Mouse (Mus musculus) T-cell, adult 2 months (primary cell): ENCODE results near the gene Appl1.
"Not testable (repeated sequence)": the region's sequence is repeated elsewhere in the genome, so short reads cannot be mapped to it uniquely, and the experiment has no call there.

Experiments
- DNase-seq: peaks from one replicate; pipeline ENCODE4 v3.0.0; 2022; ENCODE audit warnings: low spot score

Gene Appl1

DNA sequence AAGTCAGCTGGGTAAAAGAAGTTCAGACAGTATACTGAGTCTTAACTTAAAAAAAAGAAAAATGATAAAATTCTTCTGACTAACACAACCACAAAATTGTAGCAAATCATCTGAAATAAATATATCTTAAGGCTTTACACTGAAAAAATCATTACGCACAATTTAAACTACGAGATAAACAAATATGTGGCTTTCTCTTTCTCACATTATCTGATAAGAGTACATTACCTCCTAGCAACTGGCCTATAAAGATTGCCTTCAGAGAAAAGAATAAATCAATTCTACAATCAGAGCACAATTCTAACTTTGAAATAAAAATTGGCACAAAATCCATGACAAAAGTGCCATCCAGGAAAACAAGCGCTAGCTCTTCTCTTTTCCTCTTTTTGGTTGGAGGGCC, 1.9 kb downstream of the Appl1 start:
- no peak for DNase-seq

DNA sequence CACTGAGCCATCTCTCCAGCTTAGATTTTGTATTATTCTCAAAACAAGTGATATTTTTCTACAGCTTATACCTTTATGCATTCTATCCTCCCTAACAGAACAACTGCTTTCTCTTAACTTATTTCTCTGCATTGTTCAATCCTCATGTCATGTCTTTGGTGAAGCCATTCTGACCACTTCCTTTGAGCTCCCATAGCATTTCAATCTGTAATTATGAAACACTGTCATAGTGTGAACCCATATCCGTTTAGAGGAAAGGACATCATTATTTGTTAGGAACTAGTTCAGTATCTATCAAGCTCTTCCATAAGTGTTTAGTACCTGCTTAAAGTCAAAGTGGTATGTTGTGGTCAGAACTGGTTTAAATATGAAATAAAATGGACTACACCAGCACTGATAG, 10.5 kb downstream of the Appl1 start:
- DNase-seq: no peak

GRCm38 (mm10) chr14:26956139-26956538, 14.9 kb downstream of the Appl1 start:
- not testable (repeated sequence) for DNase-seq

DNA sequence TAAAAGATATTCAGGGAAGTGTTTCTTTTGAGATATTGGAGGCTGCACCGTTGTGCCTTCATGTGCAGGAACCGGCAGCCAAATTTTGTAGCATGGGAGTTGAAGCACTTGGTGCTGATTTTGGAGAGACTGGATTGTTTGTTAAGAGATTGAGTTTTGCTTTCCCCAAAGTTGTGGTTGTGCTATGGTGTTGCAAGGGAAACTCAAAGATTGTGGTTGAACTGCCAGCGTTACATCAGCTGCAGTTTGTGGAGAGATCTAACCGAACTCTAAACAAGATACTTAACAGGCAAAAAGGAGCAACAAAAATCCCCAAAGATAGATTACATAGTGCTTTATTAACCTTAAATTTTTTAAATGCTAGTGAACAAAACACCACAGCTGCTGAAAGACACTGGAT, 35.5 kb downstream of the Appl1 start:
- no peak for DNase-seq

- no peak for DNase-seq
Measured at GRCm38 (mm10) chr14:26934891-26935290, 36.1 kb downstream of the Appl1 start.

DNA sequence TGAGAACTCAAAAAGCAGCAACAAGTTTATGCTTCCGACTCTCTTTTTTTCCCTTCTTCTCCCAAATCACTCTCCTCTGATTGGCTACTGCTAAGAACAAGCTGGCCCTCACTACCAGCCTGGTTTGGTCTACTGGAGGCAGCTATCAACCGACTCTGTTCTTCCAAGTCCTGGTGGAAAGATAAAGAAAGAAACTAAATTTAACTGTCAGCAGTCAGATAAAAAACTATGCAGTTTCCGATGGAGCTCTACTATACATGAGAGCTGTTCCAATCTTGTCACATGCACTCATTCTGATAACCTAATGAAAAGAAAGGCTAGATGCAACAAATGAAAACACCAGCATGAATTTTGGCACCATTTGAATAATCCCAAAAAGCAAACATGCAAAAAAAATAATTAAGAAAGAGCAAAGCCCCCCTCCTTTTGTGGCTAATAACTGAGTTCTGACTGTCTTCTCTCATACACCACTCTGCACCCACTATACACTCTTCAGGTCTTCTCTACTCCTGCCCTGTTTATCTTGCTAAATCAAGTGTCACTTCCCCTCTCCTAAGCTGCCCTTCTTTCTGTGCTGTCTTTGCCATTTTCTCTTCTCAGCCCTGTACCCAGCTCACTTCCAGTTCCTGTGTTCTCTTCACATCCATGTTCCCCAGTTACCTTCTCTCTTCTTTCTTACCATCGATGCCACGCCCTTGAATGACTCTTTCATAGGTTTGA, 47.2 kb downstream of the Appl1 start:
- no peak for DNase-seq

GRCm38 (mm10) chr14:26919310-26919709, 51.7 kb downstream of the Appl1 start:
- no peak for DNase-seq

DNA sequence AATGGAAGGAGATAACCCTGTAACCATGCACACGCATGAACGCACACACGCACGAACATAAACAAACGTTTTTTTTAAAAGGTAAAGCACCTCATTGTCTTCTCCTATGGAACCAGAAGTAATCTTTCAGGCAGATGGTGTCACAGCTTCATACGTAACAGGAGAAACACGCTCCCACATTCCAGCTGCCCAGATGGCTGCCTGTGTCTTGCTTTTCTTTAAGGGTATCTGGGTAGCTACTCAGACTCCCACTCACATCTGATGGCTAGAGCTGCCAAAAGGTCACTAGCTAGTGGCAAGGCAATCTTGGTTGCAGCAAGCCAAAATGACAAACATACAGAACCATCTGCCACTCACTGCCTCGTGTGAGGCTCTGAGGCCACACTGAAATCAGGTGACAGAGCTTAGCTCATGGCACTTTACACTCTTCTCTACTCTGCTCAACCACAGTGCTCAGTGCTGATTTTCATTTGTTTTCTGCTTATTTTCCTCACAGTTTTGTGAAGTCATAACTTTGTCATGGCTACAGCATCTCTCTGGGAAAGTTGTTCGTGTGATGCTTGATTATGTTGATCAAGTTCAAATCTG, 57.3 kb downstream of the Appl1 start:
- no peak for DNase-seq

DNA sequence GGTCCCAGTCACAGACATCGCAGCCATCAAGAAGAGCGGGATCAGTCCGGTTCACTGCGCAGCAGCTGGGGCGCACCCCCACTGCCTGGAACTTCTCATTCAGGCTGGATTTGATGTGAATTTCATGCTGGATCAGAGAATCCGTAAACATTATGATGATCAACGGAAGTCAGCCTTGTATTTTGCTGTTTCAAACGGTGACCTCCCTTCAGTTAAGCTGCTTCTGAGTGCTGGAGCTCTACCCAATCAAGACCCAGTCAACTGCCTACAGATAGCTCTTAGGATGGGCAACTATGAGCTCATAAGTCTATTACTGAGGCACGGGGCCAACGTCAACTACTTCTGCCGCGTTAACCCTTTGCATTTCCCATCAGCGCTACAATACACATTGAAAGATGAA, 59.2 kb downstream of the Appl1 start:
- no peak for DNase-seq

DNA sequence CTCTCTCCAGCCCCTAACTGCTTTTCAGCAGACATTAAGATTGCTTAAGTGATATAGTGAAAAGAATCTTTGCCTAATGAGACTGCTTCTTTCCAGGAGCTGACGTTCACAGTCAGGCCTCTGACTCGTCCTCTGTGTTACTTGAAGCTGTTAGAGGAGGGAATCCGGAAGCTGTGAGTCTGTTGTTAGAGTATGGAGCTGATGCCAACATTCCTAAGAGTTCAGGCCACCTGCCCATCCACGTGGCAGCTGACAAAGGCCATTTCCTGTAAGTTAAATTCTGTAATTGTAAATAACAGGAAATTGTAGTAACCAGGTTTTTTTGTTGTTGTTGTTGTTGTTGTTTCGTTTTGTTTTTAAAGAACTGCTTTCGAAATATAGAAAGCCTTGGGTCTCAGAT, 59.8 kb downstream of the Appl1 start:
- DNase-seq: no peak

- not testable (repeated sequence) for DNase-seq
Measured at GRCm38 (mm10) chr14:26910461-26910860, 60.6 kb downstream of the Appl1 start.

DNA sequence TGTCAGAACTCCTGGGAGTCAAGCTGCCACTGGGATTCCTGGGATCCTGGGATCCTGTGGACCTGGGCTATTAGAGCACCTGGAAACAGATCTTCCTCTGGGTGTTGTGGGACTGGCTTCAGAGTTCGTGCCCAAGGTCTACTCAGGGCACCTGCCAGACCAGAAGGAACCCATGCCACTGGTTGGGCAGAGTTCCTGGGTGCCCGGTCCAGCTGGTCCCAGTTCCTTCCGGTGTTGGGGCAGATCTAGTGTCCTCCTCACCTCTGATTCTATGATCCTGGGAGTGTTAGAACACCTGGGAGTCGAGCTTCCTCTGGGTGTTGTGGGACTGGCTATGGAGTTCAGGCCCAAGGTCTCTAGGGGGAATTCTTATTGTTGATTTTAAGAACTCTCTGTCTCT, 63.6 kb downstream of the Appl1 start:
- no peak for DNase-seq

DNA sequence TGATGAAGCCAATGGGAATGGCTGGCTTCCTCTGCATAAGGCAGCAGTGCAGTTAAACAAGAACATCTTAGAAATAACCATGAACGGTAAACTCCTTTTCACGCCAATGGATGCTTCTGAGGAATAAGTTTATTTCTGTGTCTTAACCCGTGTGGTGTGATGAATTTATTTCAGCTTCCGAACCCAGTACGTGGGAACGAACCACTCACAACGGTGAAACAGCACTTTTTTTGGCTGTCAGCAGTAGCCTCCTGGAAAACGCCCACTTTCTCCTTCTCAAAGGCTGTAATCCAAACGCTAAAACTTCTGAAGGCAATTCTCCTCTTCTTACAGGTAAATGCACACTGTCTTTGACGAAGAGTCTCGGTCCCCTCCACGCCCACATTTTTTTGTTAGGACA, 70.1 kb downstream of the Appl1 start:
- DNase-seq: no peak

- DNase-seq: no peak
Measured at GRCm38 (mm10) chr14:26899490-26899889, 71.5 kb downstream of the Appl1 start.

DNA sequence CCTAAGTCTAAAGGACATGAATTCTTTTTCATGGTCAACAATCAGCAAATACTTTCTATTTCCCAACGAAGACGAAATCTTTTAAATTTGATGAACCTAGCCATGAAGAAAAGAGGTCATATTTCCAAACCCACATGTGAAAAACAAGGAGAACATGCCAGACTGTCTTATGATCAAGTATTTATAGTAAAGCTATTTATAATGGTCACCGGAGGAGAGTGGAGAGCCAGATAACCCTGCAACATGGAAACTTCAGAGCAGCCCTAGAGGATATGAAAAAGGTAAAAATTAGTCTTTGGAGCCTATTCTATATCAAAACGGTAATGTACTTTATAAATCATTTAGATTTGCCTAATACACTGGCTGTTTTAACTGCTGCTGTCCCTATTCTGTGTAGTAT, 76.6 kb downstream of the Appl1 start, which contains the start of gene Asb14:
TSS of gene Asb14 (plus strand) at position 166 of the 400 bp plus-strand sequence.
- DNase-seq: no peak

GRCm38 (mm10) chr14:26890777-26891176, 80.3 kb downstream of the Appl1 start:
- no peak for DNase-seq

DNA sequence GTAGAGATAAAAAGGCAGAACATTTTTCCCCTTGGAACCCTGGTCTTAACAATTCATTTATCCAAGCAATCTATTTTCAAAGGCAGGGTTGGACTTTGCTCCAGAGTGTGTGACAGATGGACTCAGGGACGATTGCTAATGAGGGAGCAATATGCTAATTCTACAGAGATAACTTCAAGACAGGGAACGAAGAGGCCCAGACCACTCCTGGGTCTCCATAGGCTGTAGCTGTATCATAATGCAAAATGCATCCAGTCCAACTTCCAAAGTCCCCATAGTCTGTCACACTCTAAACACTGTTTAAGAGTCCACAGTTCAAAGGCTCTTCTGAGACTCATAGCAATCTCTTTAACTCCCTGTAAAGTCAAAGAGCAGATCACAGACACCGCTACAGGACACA, 83.8 kb downstream of the Appl1 start:
- DNase-seq: no peak

GRCm38 (mm10) chr14:26881700-26882099, 89.3 kb downstream of the Appl1 start:
- no peak for DNase-seq

GRCm38 (mm10) chr14:26879976-26880375, 91.1 kb downstream of the Appl1 start:
- DNase-seq: no peak

GRCm38 (mm10) chr14:26878756-26879155, 92.3 kb downstream of the Appl1 start:
- DNase-seq: no peak
